Mouse (Mus musculus) heart, embryonic 11.5 days (tissue): ENCODE measurements around the gene Pttg1ip. TPM values are rescaled to one million over a fixed set of nuclear protein-coding genes. Genes with fewer than 3 reads are reported as not detected.

Experiments used
- ATAC-seq: fragments of 200-750 bp; cut with Nextera tagmentation; replicated peaks from 2 replicates; pipeline ENCODE4 v1.8.0; 2017; ENCODE audit warnings: moderate library complexity; ENCODE audit not compliant: insufficient number of reproducible peaks, low FRiP score, low TSS enrichment
- H3K27ac ChIP-seq: fragments of 300-500 bp; sonication (generic); 2 replicates; pipeline ENCODE4 v1.5.1; 2014; ENCODE audit warnings: mild to moderate bottlenecking, low read depth, low read length
- H3K27me3 ChIP-seq: fragments of 300-500 bp; sonication (generic); 2 replicates; pipeline ENCODE4 v1.6.1; 2014; ENCODE audit warnings: mild to moderate bottlenecking, low read length, mixed read lengths; ENCODE audit not compliant: control insufficient read depth, insufficient read depth
- H3K36me3 ChIP-seq: fragments of 300-500 bp; sonication (generic); 2 replicates; pipeline ENCODE4 v1.6.1; 2014; ENCODE audit warnings: mild to moderate bottlenecking, low read length, moderate library complexity, mixed read lengths; ENCODE audit not compliant: control insufficient read depth, insufficient read depth
- H3K4me1 ChIP-seq: fragments of 300-500 bp; sonication (generic); 2 replicates; pipeline ENCODE4 v1.6.1; 2014; ENCODE audit warnings: low read length; ENCODE audit not compliant: control insufficient read depth, insufficient read depth
- H3K4me2 ChIP-seq: fragments of 300-500 bp; sonication (generic); 2 replicates; pipeline ENCODE4 v1.6.1; 2014; ENCODE audit warnings: mild to moderate bottlenecking, moderate library complexity
- H3K4me3 ChIP-seq: fragments of 300-500 bp; sonication (generic); 2 replicates; pipeline ENCODE4 v1.5.1; 2014; ENCODE audit warnings: low read depth, low read length
- H3K9ac ChIP-seq: fragments of 300-500 bp; sonication (generic); 2 replicates; pipeline ENCODE4 v1.6.1; 2014; ENCODE audit warnings: mild to moderate bottlenecking, low read depth, low read length, moderate library complexity
- H3K9me3 ChIP-seq: fragments of 300-500 bp; sonication (generic); replicated peaks from 2 replicates; pipeline ENCODE4 v1.6.1; 2016; ENCODE audit warnings: low read length; ENCODE audit not compliant: control insufficient read depth
- WGBS: fragments of 180-500 bp; shearing (Covaris S2); extraction: QIAGEN DNeasy Blood & Tissue Kit; methylation state at CpG from one replicate; pipeline ENCODE4 v1.1.7; 2014; ENCODE audit not compliant: insufficient replicate concordance; 5-methylcytosine and 5-hydroxymethylcytosine counted together
- polyA plus RNA-seq: library from polyadenylated mRNA; unstranded; fragments of >200 nt; fragmentation: Nextera tagmentation; extraction: Ambion mirVana; gene quantifications from 2 replicates; pipeline ENCODE4 v1.2.1, GENCODE M21; 2014

Gene Pttg1ip
- polyA plus RNA-seq, 1 experiment from 2014 or later = 108 TPM

DNA sequence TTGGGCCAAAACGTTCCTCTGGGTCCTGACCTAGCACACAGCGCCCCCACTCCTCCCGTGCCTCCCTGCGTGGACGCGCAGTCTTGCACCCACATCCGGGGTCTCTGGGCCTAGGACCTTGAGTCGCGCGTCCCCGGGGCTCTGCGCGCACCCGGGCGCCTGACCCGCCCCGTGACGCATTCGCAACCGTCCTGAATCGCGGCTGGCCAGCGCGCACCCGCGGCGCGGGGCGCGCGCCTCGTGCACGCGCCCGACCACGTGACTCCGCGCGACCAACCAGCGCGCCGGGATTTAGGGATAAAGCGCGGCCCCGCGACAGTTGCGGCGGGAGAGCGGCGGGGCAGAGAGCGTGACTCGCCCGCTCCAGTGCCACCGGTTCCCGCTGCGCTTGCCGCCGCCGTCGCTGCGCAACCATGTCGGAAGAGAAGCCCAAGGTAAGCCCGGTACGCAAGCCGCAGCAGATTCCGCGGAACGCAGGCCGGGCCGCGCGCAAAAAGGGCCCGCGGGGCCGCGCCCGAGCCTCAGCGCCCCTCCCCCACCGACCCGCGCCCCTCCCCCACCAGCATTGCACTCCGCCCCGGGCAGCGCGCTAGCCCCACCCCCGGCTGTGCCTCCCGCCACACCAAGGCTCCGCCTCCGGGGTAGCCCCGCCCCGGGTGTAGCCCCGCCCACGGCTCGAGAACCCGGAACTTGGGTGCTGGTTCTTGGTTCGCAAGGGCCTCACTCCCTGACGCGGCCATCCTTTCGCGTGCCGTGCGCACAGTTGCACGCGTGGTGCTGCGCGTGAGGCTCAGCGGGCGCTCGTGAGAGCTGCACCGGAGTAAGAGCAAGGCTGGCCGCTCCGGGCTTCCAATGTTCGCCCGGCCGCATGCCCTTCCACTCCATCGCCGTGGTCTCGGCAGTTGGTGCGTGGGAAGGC is 24.6 kb downstream of the Pttg1ip start, which contains the start of the genes Sumo3 and Gm49325:
TSS of gene Sumo3 (plus strand) at position 190 of the 919 bp plus-strand sequence.
TSS of gene Gm49325 (plus strand) at position 290 of the 919 bp plus-strand sequence.
- H3K36me3 ChIP-seq = peaks cover 17% of the 10 kb centered on the region
- H3K4me2 ChIP-seq = peak within 1 kb of the TSS; percentile 94
- ATAC-seq = peak; percentile 90
- H3K27ac ChIP-seq = peak within 1 kb of the TSS; percentile 99
- H3K9ac ChIP-seq = peak within 1 kb of the TSS; percentile 91
- 1% methylated on average over 89 of the region's 119 CpGs for WGBS
- peak within 1 kb of the TSS; percentile 69 for H3K4me3 ChIP-seq
- H3K27me3 ChIP-seq = no peaks in the 10 kb centered on the region
- H3K9me3 ChIP-seq = 0 out of 2 replicates have a peak, but pooled peaks cover 3% of the 10 kb centered on the region
- peaks cover 14% of the 10 kb centered on the region; the same call in 1 of the 2 replicates for H3K4me1 ChIP-seq

DNA sequence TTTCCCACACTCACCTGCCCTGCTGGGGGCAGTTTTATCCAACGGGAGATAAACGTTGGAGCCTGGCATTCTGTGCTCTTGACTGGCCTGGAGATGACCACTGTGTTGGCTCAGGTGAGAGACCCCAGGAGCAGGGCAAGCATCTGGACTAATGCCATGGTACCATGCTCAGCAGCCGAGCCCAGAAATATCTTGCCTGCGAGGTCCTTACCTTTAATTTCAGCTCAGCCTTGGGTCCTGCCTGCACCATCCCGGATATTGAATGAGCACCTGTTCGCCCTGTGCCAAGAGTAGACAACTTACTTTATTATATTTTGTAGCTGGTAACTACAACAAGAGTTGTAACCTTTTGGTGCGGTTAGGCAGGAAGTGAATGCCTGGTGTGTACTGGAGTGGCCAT is 25.3 kb downstream of the Pttg1ip start:
- 29% methylated on average over 7 of the region's 7 CpGs for WGBS
- Histone ChIP-seq H3K9ac (peak overlapping the region; percentile 91), H3K4me3 (peak overlapping the region; percentile 69), H3K27ac (peak overlapping the region; percentile 99), H3K4me1 (peaks cover 14% of the 10 kb centered on the region; the same call in 1 of the 2 replicates), H3K9me3 (0 out of 2 replicates have a peak, but pooled peaks cover 3% of the 10 kb centered on the region), H3K4me2 (peak overlapping the region; percentile 94), H3K27me3 (no peaks in the 10 kb centered on the region), H3K36me3 (peaks cover 20% of the 10 kb centered on the region)
- no peak; the same call in 1 of the 2 replicates for ATAC-seq

DNA sequence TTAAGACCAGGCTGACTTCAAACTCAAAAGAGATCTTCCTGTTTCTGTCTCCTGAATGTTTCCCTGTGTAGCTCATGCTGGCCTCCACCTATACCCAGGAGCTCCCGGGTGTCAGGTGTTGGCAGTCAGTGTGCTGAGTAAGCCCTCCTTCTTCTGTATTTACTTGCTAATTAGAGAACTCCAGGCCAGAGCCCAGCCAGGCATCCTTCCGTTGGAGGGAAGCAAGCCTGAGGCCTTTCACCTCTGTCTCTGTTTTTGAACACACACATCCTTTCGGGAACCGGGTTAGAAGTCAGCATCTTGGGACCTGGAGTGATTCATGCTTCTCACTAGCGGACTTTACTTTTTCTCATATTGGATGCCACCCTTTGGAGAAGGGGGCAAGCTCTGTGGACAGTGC is 25.9 kb downstream of the Pttg1ip start:
- no peak overlapping the region for H3K27ac ChIP-seq
- H3K4me1 ChIP-seq = peaks cover 14% of the 10 kb centered on the region; the same call in 1 of the 2 replicates
- H3K27me3 ChIP-seq = no peaks in the 10 kb centered on the region
- 0 out of 2 replicates have a peak, but pooled peaks cover 3% of the 10 kb centered on the region for H3K9me3 ChIP-seq
- peak overlapping the region; percentile 94 for H3K4me2 ChIP-seq
- peak overlapping the region; percentile 91 for H3K9ac ChIP-seq
- WGBS = 74% methylated on average over 5 of the region's 5 CpGs
- H3K4me3 ChIP-seq = peak overlapping the region; percentile 69
- H3K36me3 ChIP-seq = peaks cover 20% of the 10 kb centered on the region
- ATAC-seq = no peak

DNA sequence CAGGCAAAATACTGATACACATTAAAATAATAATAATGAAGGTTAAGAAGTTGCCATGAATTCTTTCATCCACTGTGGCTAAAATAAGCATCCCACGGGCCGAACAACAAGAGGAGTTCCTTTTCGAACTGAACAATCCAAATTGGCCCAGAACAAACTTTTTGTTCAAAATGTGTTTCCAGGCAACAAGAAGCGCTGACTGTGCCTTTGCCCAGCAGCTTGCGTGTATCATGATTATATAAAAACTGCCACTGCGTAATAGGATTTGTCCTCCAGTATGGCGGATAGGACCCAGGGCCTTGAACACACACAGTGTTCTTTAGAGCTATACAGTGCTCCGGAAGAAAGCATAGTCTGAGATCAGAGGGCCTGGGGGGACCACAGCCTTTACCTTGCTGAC is 27.1 kb downstream of the Pttg1ip start:
- no peak for ATAC-seq
- Histone ChIP-seq H3K36me3 (peaks cover 20% of the 10 kb centered on the region), H3K9me3 (0 out of 2 replicates have a peak, but pooled peaks cover 3% of the 10 kb centered on the region), H3K4me1 (peaks cover 14% of the 10 kb centered on the region; the same call in 1 of the 2 replicates), H3K4me2 (no peak overlapping the region), H3K27ac (no peak overlapping the region), H3K9ac (no peak overlapping the region), H3K4me3 (no peak overlapping the region), H3K27me3 (no peaks in the 10 kb centered on the region)
- WGBS = 96% methylated on average over 8 of the region's 8 CpGs

DNA sequence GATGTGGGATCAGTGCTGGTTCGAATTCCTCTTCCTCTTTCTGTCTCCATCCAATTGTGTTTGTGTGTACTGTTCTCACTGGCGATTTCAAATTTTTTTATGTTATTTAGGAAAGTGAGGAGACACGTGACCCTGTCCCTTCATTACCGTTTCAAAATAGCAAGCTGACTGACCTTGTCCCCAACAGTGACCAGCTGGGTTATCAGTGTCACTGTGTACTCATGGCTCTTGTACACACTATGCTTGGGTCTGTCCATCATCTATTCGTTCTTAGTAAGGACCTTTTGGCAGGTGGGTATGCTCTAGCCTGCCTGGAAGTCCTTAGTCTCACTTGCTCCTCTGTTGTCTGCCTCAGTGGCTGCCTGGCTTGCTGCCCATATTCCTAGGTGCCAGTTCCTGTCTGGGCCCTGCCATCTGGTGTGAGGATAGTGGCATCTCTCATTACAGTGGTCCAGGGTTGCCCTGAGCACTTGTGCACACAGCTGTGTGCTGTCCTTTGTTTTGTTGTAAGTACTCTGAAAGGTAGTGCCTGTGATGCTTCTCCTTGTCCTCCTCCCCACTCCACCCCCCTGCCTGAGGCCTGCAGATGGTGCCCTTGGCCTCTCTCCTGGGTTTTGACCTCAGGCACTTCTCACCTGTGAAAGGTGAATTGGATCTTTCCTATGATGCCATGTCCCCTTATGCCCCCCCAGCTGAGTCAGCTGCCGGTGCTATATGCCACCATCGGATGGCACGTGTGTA is 28.9 kb downstream of the Pttg1ip start:
- Histone ChIP-seq H3K9ac (no peak overlapping the region), H3K9me3 (no peaks in the 10 kb centered on the region), H3K4me1 (peaks cover 11% of the 10 kb centered on the region; the same call in 1 of the 2 replicates), H3K4me2 (no peak overlapping the region), H3K27me3 (no peaks in the 10 kb centered on the region), H3K4me3 (no peak overlapping the region), H3K27ac (no peak overlapping the region), H3K36me3 (peaks cover 30% of the 10 kb centered on the region)
- 85% methylated on average over 8 of the region's 8 CpGs for WGBS
- ATAC-seq = no peak

DNA sequence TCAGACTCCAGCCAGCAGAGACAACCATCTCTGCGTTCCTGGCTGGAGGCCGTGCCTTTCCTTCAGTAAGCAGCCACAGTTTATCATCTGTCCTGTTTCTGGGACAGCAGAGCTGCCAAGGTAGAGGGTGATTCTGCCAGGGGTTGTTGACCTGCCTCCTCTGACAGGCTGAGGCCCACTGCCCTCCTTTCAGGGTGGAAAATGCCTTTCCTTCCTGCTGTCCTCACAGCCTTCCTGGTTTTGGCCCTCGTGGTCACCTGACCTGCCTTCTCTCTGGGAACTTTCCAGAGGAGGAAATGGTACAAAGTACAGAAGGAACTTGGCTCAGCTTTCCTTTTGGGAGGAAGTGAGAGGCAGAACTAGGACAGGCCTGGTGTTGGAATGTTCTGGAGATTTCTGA is 31.9 kb downstream of the Pttg1ip start:
- 0 out of 2 replicates have a peak, but pooled peaks have one; percentile 3 for ATAC-seq
- H3K36me3 ChIP-seq = peaks cover 42% of the 10 kb centered on the region

DNA sequence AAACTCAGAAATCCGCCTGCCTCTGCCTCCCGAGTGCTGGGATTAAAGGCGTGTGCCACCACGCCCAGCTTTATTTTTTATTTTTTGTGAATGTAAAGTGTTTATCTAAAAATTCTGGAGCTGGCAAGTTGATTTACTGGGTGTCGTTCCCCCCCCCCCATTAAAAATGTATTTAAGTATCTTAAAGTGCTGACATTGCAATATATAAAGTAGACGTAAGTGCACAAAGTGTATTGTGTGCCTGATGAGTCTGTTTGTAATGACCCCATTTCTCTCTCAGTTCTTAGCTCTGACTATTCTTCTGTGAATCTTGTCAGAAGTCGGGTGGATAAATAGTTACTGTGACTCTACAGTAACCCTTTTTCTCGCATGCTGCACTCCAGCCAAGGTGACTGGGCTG is 34.1 kb downstream of the Pttg1ip start:
- no peak overlapping the region for H3K9ac ChIP-seq
- H3K36me3 ChIP-seq = peaks cover 35% of the 10 kb centered on the region
- no peaks in the 10 kb centered on the region for H3K4me1 ChIP-seq
- H3K4me3 ChIP-seq = no peak overlapping the region
- ATAC-seq = no peak
- H3K4me2 ChIP-seq = no peak overlapping the region
- H3K27me3 ChIP-seq = no peaks in the 10 kb centered on the region
- H3K27ac ChIP-seq = no peak overlapping the region
- 89% methylated on average over 8 of the region's 8 CpGs for WGBS
- no peaks in the 10 kb centered on the region for H3K9me3 ChIP-seq

More for the DNA sequence above, 31.9 kb downstream of the Pttg1ip start:
- WGBS = 72% methylated on average over 3 of the region's 3 CpGs
- H3K4me1 ChIP-seq = no peaks in the 10 kb centered on the region
- H3K9me3 ChIP-seq = no peaks in the 10 kb centered on the region
- no peak overlapping the region for H3K4me2 ChIP-seq
- no peaks in the 10 kb centered on the region for H3K27me3 ChIP-seq
- H3K4me3 ChIP-seq = no peak overlapping the region
- H3K9ac ChIP-seq = no peak overlapping the region
- 0 out of 2 replicates have a peak overlapping the region, but pooled peaks have one; percentile 57 for H3K27ac ChIP-seq

DNA sequence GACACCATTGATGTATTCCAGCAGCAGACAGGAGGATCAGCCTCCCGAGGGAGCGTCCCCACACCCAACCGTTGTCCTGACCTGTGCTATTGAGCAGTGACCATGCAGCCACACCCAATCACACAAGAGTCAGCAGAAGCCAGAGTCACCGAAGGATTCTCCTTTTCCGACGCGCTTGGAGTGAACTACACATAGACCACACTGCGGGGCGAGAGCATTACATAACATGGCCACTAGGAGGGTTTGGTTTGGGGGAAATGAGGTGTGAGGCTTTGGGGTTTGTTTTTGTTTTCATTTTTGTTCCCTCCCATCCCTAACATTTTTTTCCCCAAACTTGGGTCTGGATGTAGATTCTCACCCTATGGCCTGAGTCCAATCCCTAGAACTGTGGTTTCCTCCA is 34.6 kb downstream of the Pttg1ip start:
- H3K27ac ChIP-seq = no peak overlapping the region
- WGBS = 92% methylated on average over 9 of the region's 9 CpGs
- H3K36me3 ChIP-seq = peaks cover 31% of the 10 kb centered on the region
- H3K4me1 ChIP-seq = no peaks in the 10 kb centered on the region
- ATAC-seq = no peak
- H3K9me3 ChIP-seq = no peaks in the 10 kb centered on the region
- no peak overlapping the region for H3K9ac ChIP-seq
- H3K4me3 ChIP-seq = no peak overlapping the region
- H3K4me2 ChIP-seq = no peak overlapping the region
- no peaks in the 10 kb centered on the region for H3K27me3 ChIP-seq
